Mouse (Mus musculus): Measurements from ENCODE around the gene AL732309.1. TPM values are rescaled to one million over a fixed set of nuclear protein-coding genes. Genes with fewer than 3 reads are reported as not detected.
"Not testable (repeated sequence)": the region's sequence is repeated elsewhere in the genome, so short reads cannot be mapped to it uniquely, and the experiment has no call there.

AL732309.1 gene
- total RNA-seq, 2 experiments from 2014 or later = 4.9 to 15.3 TPM

GRCm38 (mm10) chr2:25271827-25272511 is 25.3 kb upstream of the AL732309.1 start, which contains the start of the genes Ssna1 and Anapc2:
Ssna1 (minus strand) TSS chr2:25272438.
Anapc2 (plus strand) TSS chr2:25272478.
- ATAC-seq (replicated peaks; ENCODE audit: low FRiP score, low TSS enrichment, poor library complexity, severe bottlenecking) = peak; percentile 87

- ATAC-seq (replicated peaks; ENCODE audit: low FRiP score, low TSS enrichment, poor library complexity, severe bottlenecking) = no peak
Observed at GRCm38 (mm10) chr2:25267746-25268309, 21.2 kb upstream of the AL732309.1 start.

- no peak for ATAC-seq (replicated peaks; ENCODE audit: low FRiP score, low TSS enrichment, poor library complexity, severe bottlenecking)
Observed at GRCm38 (mm10) chr2:25267241-25267640, 20.6 kb upstream of the AL732309.1 start.

GRCm38 (mm10) chr2:25266720-25267119 is 20.1 kb upstream of the AL732309.1 start:
- no peak for ATAC-seq (replicated peaks; ENCODE audit: low FRiP score, low TSS enrichment, poor library complexity, severe bottlenecking)

GRCm38 (mm10) chr2:25265897-25266656 is 19.4 kb upstream of the AL732309.1 start:
- no peak for ATAC-seq (replicated peaks; ENCODE audit: low FRiP score, low TSS enrichment, poor library complexity, severe bottlenecking)

- ATAC-seq (replicated peaks; ENCODE audit: low FRiP score, low TSS enrichment, poor library complexity, severe bottlenecking) = no peak
Observed at GRCm38 (mm10) chr2:25264851-25265250, 18.2 kb upstream of the AL732309.1 start.

- ATAC-seq (replicated peaks; ENCODE audit: low FRiP score, low TSS enrichment, poor library complexity, severe bottlenecking) = no peak
Observed at GRCm38 (mm10) chr2:25264286-25264660, 17.6 kb upstream of the AL732309.1 start.

GRCm38 (mm10) chr2:25263623-25264285 is 17.1 kb upstream of the AL732309.1 start:
- ATAC-seq (replicated peaks; ENCODE audit: low FRiP score, low TSS enrichment, poor library complexity, severe bottlenecking) = no peak

GRCm38 (mm10) chr2:25262795-25263622 is 16.3 kb upstream of the AL732309.1 start:
- ATAC-seq (replicated peaks; ENCODE audit: low FRiP score, low TSS enrichment, poor library complexity, severe bottlenecking) = 0 out of 2 replicates have a peak, but pooled peaks have one; percentile 9

- ATAC-seq (replicated peaks; ENCODE audit: low FRiP score, low TSS enrichment, poor library complexity, severe bottlenecking) = peak; percentile 98
Observed at GRCm38 (mm10) chr2:25262291-25262767, 15.7 kb upstream of the AL732309.1 start, which contains the start of gene Tprn. Tprn (plus strand) TSS chr2:25262618.

GRCm38 (mm10) chr2:25261870-25262269 is 15.2 kb upstream of the AL732309.1 start:
- ATAC-seq (replicated peaks; ENCODE audit: low FRiP score, low TSS enrichment, poor library complexity, severe bottlenecking) = no peak

GRCm38 (mm10) chr2:25258887-25259286 is 12.2 kb upstream of the AL732309.1 start:
- ATAC-seq (replicated peaks; ENCODE audit: low FRiP score, low TSS enrichment, poor library complexity, severe bottlenecking) = no peak

GRCm38 (mm10) chr2:25257250-25257649 is 10.6 kb upstream of the AL732309.1 start:
- ATAC-seq (replicated peaks; ENCODE audit: low FRiP score, low TSS enrichment, poor library complexity, severe bottlenecking) = not testable (repeated sequence)

GRCm38 (mm10) chr2:25256443-25257109 is 9.9 kb upstream of the AL732309.1 start:
- peak; percentile 62 for ATAC-seq (replicated peaks; ENCODE audit: low FRiP score, low TSS enrichment, poor library complexity, severe bottlenecking)

GRCm38 (mm10) chr2:25255284-25255779 is 8.7 kb upstream of the AL732309.1 start, which contains the start of gene Tmem203:
Tmem203 (plus strand) TSS chr2:25255439.
- ATAC-seq (replicated peaks; ENCODE audit: low FRiP score, low TSS enrichment, poor library complexity, severe bottlenecking) = peak; percentile 82

GRCm38 (mm10) chr2:25252331-25252730 is 5.7 kb upstream of the AL732309.1 start:
- no peak for ATAC-seq (replicated peaks; ENCODE audit: low FRiP score, low TSS enrichment, poor library complexity, severe bottlenecking)

GRCm38 (mm10) chr2:25244144-25244543 is 2.5 kb downstream of the AL732309.1 start:
- no peak for ATAC-seq (replicated peaks; ENCODE audit: low FRiP score, low TSS enrichment, poor library complexity, severe bottlenecking)

GRCm38 (mm10) chr2:25243342-25243741 is 3.3 kb downstream of the AL732309.1 start:
- no peak for ATAC-seq (replicated peaks; ENCODE audit: low FRiP score, low TSS enrichment, poor library complexity, severe bottlenecking)
